ENCODE assay signal across 8 mouse cellular contexts in the genomic region with DNA sequence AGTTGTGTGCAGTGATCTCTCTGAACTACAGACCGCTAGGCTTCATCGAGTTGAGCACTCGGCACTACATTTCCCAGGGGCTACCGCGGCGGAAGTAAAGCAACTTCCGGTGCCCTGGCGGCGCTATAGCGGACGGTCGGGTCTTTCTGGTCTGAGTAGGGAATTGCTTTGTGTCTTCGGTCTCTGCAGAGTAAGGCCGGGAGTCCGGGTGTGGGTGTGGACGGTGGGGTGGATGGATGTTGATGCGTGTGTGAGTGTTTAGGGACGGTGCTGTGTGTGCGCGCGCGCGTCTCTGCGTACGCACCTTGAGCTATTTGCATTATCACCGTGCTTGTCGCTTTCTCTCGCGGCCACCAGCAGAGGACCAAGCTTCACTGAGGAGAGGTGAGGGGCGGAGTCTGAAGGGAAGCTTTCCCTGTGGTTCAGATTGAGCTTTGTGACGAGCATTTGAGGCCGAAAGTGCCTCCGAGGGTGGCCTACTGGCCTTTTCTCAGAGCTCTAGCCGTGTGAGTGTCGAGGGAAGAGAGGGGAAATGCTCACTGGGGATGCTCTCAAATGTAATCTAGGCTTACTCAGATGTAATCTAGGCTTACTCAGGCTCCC. TPM values are rescaled to one million over a fixed set of nuclear protein-coding genes. Genes with fewer than 3 reads are reported as not detected.
DNase-seq lines count a peak whose midpoint lies in the region; ATAC-seq lines count a peak whose summit lies in the region.

Gene Zfp60 (plus strand): TSS at position 109 of the 603 bp plus-strand sequence.

- DNase-seq in adipocyte (ENCODE audit: low spot score): peak; percentile 83
- peak; percentile 93 for DNase-seq in embryo, embryonic 10 days (ENCODE audit: low spot score)
- DNase-seq in gastrocnemius, postnatal 10 days: peak; percentile 79
- DNase-seq in induced T-regulatory cell, adult 2 months (ENCODE audit: low read depth): peak; percentile 94
- DNase-seq in left cerebral cortex, adult 9 months (ENCODE audit: low spot score in 2 of 2): peak; percentile 76 to 91
- DNase-seq in right cerebral cortex, postnatal 14 days: peak; percentile 86
- peak; percentile 84 to 85 for DNase-seq in urinary bladder, postnatal 36 days (ENCODE audit: low spot score in 2 of 2)

- ATAC-seq in megakaryocyte progenitor cell, adult 5-6 weeks (replicated peaks; ENCODE audit: poor library complexity): peak; percentile 94

RNA-seq across cellular contexts. Expression of gene Zfp60, which starts in this region (rescaled TPM):
- 1 to 10 TPM; 6.6 to 8.4 TPM for total RNA-seq in gastrocnemius, postnatal 10 days (2021)
- 7.6 and 11.3 TPM in 2 replicates for total RNA-seq in megakaryocyte progenitor cell, adult 5-6 weeks (2015)
- total RNA-seq in megakaryocyte progenitor cell, adult 5-6 weeks (2017): 5.5 and 7.5 TPM in 2 replicates

Comparison
In these comparisons a context has a peak if more than half of its experiments do, and no peak if none do; other contexts are left out.
1. Peak in every context shown above with its lines: DNase-seq and ATAC-seq.